Mouse (Mus musculus) C2C12 (cell line): ENCODE measurements around the gene Micu1.

Experiments
- CTCF ChIP-seq: IDR thresholded peaks from one replicate; pipeline ENCODE4 v1.5.1; 2011; ENCODE audit not compliant: control insufficient read depth, insufficient read depth, insufficient read length
- MAX ChIP-seq: IDR thresholded peaks from one replicate; pipeline ENCODE4 v1.6.1; 2011; ENCODE audit warnings: mild to moderate bottlenecking, control low read depth
- USF1 ChIP-seq: IDR thresholded peaks from one replicate; pipeline ENCODE4 v1.6.1; 2011; ENCODE audit warnings: low read depth, mild to moderate bottlenecking, control low read depth, moderate library complexity

- TF ChIP-seq CTCF (no peak), MAX (no peak), USF1 (no peak)
These were observed 25.0 kb downstream of the Micu1 start for GRCm38 (mm10) chr10:59727251-59727650.
